Mouse (Mus musculus) testis, postnatal 14 days (tissue): ENCODE data around the gene Camkv.
A peak's percentile ranks its signal among the peaks of the same experiment; 100 is the strongest.

ENCODE experiments used
- DNase-seq: peaks from one replicate; pipeline ENCODE4 v3.0.0; 2021; ENCODE audit warnings: low spot score

Gene Camkv

GRCm38 (mm10) chr9:107962916-107963315, 27.4 kb downstream of the Camkv start:
- DNase-seq = no peak

- no peak for DNase-seq
These were observed 28.2 kb downstream of the Camkv start for GRCm38 (mm10) chr9:107963700-107964099.

- DNase-seq = no peak
These were observed 29.2 kb downstream of the Camkv start for GRCm38 (mm10) chr9:107964681-107965080.

GRCm38 (mm10) chr9:107966676-107967075, 31.2 kb downstream of the Camkv start:
- no peak for DNase-seq

GRCm38 (mm10) chr9:107967437-107967836, 32.0 kb downstream of the Camkv start:
- DNase-seq = no peak

DNA sequence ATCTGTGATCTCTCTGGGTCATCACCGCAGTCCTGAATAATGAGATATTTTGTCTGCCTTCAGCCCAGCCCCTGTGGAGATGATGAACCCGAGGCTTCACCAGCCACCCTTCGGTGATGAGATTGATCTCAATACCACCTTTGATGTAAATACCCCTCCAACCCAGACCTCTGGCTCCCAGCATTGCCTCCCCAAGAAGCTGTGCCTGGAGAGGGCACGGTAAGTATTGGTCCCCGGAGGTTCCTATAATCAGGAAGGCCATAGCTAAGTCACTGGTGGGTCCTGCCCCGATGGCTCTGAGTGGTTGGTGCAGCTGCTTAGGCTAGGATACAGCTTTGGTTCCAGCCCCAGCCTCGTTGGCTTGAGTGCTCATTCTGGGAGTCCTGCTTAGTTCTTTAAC, 33.1 kb downstream of the Camkv start:
- DNase-seq = no peak

DNA sequence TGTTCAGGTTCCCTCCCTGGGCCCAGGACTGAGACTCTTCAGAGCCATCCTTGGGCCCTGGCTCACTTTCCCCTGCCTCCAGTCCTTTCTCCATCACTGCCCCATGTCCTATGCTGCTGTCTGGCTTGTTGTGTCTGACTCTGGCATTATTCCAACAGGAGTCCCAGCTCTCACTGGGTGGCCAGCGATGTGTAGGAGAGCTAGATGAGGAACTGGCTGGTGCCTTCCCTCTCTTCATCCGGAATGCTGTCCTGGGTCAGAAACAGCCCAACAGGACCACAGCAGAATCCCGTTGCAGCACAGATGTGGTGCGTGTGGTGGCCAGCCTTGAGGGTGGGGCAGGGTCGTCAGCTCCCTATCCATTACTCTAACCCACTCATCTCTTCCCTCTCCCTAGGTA, 34.8 kb downstream of the Camkv start:
- no peak for DNase-seq

- DNase-seq = no peak
These were observed 36.4 kb downstream of the Camkv start for GRCm38 (mm10) chr9:107971690-107972541.

GRCm38 (mm10) chr9:107974491-107975171, 39.2 kb downstream of the Camkv start:
- no peak for DNase-seq

GRCm38 (mm10) chr9:107975399-107976386, 40.2 kb downstream of the Camkv start, which contains the start of gene Uba7:
Uba7 (plus strand) TSS chr9:107975505.
- no peak for DNase-seq

- DNase-seq = no peak
These were observed 43.3 kb downstream of the Camkv start for GRCm38 (mm10) chr9:107978815-107979214.

DNA sequence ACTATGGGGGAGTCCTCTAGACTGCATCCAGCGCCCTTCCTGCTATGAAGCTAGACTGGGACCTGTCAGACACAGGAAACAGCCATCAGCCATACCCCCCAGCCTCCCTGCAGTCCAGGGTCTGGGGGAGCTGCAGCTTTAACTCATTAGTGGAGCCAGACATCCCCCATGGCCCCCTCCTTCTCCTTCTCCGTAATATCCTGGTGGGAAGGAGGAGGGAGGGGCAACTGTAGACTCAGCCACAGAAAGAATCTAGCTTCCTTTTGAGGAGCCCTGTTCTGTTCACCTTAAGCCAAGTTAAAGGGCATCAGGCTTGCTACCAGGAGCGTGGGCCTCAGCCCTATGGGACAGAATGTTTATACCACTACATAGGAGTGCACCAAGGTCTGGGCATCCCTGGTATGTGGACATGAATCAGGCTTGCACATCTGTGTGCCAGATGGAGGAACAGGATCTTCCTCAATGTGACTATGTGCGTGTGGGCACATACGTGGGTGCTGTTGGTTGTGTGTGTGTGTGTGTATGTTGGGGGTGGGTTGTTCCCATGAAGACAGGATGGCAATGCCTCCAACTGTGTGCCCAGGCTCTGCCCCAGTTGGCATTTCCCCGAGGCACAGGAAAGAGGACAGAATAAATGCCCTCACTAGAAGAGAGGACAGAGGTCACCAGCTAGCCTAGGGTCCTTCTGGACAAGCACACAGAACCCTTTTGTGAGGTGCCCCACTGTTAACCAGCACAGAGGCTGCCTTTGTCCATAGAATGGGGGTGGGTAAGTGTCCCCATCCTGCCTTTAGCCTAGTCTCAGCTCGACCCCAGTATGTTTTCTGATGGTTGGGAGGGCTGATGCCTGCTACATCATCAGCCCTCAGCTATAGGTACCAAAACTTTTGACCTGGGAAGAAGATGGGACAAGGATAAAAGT, 46.5 kb downstream of the Camkv start:
- no peak for DNase-seq

DNA sequence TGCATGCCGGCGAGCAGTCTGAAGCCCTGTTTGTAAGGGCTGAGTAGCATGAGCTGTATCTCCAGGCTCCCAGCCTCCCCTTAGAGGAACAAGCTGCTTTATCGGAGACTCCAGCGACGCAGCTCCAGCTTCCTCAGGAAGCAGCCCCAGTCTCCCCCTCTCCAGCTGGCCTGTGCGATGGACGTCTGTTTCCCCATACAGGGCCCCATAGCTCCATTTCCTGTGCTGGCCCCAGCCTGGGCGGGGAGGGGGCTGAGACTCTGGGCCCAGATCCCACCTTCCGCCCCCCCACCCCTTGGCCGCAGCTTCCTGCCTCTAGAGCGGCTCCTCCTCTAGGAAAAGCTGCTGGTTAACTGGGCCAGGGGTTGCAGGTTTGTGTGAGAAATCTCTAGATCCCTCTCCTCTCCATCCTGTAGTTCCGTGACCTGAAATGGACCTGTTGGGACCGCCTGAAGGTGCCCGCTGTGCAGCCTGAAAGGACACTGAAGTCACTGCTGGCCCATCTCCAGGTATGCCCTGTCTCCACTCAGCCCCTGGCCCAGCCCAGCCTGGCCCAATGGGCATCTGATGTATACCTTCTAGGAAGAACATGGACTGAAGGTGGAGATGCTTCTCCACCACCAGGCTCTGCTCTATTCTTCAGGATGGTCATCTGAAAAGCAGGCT, 47.3 kb downstream of the Camkv start, which contains the start of gene Gm20661:
Gene Gm20661 (plus strand): TSS at position 378 of the 666 bp plus-strand sequence.
- no peak for DNase-seq

DNA sequence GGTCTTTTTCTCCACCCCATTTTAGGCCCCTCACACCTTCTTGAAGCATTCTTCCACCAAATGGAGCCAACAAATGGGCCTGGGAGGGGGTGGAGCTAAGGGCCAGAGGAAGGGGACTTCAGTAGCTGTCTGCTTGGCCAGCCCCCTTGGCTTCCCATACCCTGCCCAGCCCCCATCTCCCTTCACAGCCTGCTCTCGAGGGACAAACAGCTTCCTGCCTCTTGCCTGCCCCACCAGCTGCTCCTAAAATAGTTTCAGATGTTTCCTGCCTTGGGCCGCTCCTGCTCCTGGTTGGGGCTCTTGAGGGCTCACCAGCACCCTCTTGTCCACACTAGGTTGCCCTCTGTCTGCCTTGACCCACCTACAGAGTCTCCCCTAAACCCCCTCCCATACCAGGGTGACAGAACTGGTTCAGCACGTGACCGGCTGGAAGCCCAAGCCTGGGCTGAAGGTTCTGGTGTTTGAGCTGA, 48.0 kb downstream of the Camkv start:
- DNase-seq = peak; percentile 62

DNA sequence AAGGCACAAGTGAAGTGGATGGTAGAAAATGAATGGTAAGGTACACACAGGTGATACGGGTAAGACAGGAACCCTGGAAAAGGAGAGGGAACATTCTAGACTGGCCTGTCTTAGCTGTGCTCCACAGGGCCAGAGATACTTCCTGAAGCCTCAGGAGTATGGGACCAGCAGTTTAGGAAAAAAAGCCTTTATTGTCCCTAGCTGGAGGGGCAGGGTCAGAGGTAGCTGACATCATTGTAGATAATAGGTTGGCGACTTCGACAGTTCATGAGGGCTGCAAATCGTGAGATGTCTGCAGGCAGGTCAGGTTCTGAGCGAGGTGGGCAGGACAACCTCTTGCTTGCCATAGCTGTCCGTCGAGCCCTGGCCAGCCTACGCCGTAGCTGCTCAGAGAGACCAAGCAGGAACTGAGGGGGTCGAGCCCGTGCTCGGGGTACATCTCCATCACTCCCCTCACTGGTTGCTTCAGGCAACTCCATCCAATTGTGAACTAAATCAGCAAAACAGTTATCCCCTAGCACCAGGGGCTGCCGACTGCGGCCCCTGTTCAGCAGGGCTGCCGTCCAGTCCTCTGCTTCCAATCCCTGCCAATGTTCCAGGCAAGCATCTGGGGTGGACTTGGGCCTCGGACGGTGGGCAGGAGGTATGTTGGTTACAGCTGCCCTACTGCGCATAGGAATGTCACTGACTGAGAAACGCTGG, 48.7 kb downstream of the Camkv start:
- DNase-seq = no peak

GRCm38 (mm10) chr9:107984754-107985055, 49.2 kb downstream of the Camkv start:
- no peak for DNase-seq

DNA sequence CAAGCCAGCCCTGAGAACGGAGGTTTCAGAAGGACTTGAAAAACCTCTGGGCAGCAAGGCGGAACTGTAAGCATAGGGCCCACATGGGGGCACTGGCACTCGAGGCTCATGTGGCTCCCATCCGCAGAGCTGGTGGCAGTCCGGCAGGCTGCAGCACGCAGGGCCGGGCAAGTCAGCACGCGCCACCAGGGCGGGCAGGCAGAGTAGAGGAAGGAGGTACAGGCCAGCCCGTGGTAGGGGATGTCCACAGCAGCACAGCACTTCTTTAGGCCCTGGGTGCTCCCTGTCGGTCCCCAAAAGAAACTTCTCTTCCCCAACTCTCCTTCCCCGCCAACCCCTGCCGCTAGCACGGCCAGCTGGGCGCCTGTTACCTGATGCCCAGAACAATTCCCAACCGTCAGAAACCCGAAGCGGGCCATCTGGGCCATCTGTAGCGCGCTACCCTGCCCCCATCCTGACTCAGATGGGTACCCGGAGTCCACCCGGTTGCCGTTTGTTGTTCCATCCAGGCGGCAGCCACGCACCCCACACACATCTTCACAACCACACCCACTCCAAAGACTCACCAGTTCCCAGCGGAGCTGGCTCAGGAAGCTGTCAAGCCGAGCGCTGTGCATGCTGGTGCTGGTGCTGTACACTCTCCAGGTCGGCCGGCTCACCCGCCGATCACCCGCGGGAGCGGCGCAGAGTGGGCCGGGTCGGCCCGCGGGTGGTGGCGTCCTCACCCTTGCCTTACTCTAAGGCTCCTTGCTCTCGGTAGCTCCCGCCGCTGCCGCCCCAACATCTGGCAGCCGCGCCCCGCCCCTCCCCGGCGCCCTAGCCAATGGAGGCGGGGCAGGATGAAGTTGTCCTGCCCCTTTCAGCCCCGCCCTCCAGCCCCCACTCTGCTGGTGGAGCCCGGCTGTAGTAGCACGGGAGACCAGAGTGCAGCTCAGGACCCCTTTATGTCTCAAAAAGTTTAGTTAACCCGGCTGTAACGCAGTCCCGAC, 50.0 kb downstream of the Camkv start, which contains the start of gene Inka1:
Gene Inka1 (minus strand): TSS at position 749 of the 989 bp plus-strand sequence.
- DNase-seq = peak; percentile 79

GRCm38 (mm10) chr9:107986376-107986775, 50.9 kb downstream of the Camkv start:
- DNase-seq = peak; percentile 76
